Mouse (Mus musculus) spleen, postnatal 4 days (tissue): ENCODE data around the gene Ranbp9.

Source experiments
- DNase-seq, 2 experiments: peaks; one replicate each; pipeline ENCODE4 v3.0.0; 2022; ENCODE audit warnings: low spot score in 2 of 2

Gene Ranbp9

GRCm38 (mm10) chr13:43480957-43481858 is at the start of gene Ranbp9:
Ranbp9 (minus strand) TSS chr13:43481282.
- peak; percentile 77 to 89 for DNase-seq

GRCm38 (mm10) chr13:43530129-43530831 is 49.2 kb upstream of the Ranbp9 start:
- no peak for DNase-seq

- no peak for DNase-seq
These were observed 45.2 kb upstream of the Ranbp9 start for GRCm38 (mm10) chr13:43526289-43526688.

GRCm38 (mm10) chr13:43525363-43526134 is 44.5 kb upstream of the Ranbp9 start:
- no peak for DNase-seq

- no peak for DNase-seq
These were observed 43.6 kb upstream of the Ranbp9 start for GRCm38 (mm10) chr13:43524491-43525362.

- no peak for DNase-seq
These were observed 42.9 kb upstream of the Ranbp9 start for GRCm38 (mm10) chr13:43523906-43524480.

GRCm38 (mm10) chr13:43521940-43522339 is 40.9 kb upstream of the Ranbp9 start:
- DNase-seq = no peak

GRCm38 (mm10) chr13:43519251-43519650 is 38.2 kb upstream of the Ranbp9 start:
- DNase-seq = no peak

- DNase-seq = no peak
These were observed 36.3 kb upstream of the Ranbp9 start for GRCm38 (mm10) chr13:43517371-43517770.

GRCm38 (mm10) chr13:43516931-43517330 is 35.8 kb upstream of the Ranbp9 start:
- DNase-seq = no peak

GRCm38 (mm10) chr13:43516119-43516518 is 35.0 kb upstream of the Ranbp9 start:
- DNase-seq = no peak

GRCm38 (mm10) chr13:43514950-43515358 is 33.9 kb upstream of the Ranbp9 start:
- no peak for DNase-seq

GRCm38 (mm10) chr13:43512736-43513135 is 31.7 kb upstream of the Ranbp9 start:
- DNase-seq = no peak

- DNase-seq = no peak
These were observed 24.7 kb upstream of the Ranbp9 start for GRCm38 (mm10) chr13:43505798-43506197.

- DNase-seq = peak; percentile 30 to 69
These were observed 22.3 kb upstream of the Ranbp9 start for GRCm38 (mm10) chr13:43503395-43503850.

- no peak for DNase-seq
These were observed 20.5 kb upstream of the Ranbp9 start for GRCm38 (mm10) chr13:43501601-43502000.

- no peak for DNase-seq
These were observed 19.4 kb upstream of the Ranbp9 start for GRCm38 (mm10) chr13:43500483-43500850.

- no peak for DNase-seq
These were observed 18.8 kb upstream of the Ranbp9 start for GRCm38 (mm10) chr13:43499731-43500482.

- DNase-seq = no peak
These were observed 17.8 kb upstream of the Ranbp9 start for GRCm38 (mm10) chr13:43498849-43499248.

- no peak for DNase-seq
These were observed 16.7 kb upstream of the Ranbp9 start for GRCm38 (mm10) chr13:43497769-43498168.
